Mouse (Mus musculus) T-helper 17 cell (primary cell): ENCODE measurements at regions not wholly inside any gene's neighbourhood (a gene's known extent, or its start where the extent isn't known, plus 50 kb on each side); places are given as distances from the start of the nearest gene placed in this dataset.

Experiments used
- in situ Hi-C, 2 experiments: fragments of 300-600 bp; cut with MboI, MseI; formaldehyde crosslinking; loops; 1 replicate in 1 of 2; 2 replicates in 1 of 2; pipeline ENCODE4 v1.15.1; 2025; ENCODE audit warnings: high pct_unique_total_duplicates in 2 of 2

DNA sequence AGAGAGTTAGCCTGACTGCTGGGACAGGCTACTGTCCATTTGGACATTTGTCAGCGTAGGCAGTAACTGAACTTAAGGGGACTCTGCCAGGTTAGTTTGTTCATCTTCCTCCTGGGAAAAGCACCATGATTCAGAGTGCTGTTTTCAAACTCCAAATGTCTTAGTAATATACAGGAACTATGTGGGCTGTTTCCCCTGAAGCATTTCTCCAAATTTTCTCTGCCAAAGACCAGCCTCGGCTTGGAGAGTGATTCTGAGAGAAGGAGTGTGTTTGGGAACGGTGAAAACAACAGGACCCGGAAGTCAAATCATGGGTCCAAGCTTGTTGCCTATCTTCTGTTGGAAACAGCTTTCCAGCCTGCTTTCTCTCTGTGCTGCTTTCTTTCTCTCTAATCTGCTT is 52.1 kb downstream of the Rprm start:
- in situ Hi-C loops: no loop called here

DNA sequence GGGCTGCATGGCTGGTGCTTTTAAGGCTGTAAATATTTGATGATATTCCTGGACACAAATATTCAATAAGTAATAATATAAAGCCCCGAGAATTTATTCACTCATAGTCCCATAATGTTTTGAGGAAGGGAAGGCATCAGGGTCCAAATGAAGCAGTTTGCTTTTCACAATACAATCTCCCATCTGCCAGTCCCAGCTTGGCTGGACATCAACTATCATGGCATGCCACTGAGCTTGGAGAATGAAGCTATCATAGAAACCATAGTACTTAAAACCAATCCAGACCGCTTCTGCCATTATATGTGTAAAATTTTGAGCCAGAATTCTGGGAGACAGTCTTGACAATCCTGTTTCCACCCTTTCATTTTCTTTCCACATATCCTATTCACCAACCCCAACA is 56.5 kb downstream of the Rprm start:
- in situ Hi-C loops: no loop called here

DNA sequence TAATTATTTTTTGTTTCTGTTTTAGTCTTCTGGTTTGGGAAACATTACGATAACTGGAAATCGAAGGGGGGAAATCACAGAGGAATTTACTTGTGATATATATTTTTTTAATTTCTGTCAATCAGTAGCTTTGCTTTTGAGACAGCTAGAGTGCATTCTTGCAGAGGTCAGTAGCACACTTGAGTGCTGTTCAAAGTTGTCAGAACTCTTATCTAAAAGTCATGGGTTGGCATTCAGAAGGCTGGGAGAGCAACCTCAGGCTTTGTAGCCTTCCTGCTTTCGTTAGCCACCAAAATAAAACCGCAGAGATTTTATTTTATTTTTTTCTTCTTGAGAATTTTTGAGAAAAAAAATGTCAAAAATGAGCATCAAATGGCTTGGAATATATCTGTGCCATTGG is 62.6 kb downstream of the Rprm start:
- in situ Hi-C loops: no loop called here

DNA sequence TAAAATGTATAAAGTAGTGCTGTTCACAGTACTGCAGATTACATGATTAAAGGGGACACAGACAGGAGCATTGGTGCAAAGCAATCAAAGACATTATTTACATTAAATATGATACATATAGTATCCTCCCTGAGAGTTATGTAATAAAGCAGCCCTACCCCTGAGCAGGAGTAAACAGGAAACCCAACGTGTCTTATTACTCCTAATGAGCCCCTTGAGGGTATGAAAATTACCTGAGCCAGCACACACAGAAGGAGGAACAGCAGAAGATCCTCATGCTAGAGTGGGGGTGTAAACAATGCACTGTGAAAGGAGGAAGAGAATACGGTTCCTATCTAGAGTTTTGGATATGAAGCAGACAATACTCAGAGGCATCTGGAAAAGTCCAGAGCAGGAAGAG is 95.2 kb downstream of the Rprm start:
- in situ Hi-C loops: no loop called here

DNA sequence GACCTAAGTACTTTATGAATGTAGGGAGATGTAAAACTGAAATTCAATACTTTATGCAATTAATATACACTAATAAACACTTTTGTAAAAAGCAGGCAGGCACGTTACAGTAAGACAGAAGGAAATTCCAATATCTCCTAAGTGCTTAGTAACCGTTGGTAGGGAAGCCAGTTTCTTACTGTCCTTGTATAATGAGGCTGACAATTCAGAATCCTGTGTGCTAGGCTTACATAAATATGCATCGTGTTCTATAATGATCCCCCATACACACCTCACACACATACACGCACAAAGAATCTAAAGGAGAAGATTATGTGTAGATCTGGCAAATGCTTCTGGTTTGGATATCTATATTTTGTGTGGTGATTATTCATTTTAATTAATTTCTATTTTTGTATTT is 109.6 kb downstream of the Rprm start:
- in situ Hi-C loops: no loop called here

DNA sequence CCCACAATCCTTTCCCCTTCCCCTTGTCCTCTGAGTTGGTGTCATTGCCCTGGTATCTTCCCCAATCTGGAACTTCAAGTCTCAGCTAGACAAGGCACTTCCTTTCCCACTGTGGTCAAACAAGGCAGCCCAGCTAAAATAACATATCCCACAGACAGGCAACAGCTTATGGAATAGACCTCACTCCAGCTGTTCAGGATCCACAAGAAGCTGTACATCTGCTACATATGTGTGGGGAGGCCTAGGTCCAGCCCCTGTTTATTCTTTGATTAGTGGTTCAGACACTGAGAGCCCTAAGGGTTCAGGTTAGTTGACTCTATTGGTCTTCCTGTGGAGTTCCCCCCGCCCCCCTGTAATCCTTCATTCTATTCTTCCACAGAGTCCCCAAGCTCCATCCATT is 124.9 kb downstream of the Rprm start:
- in situ Hi-C loops: loop anchor here in 1 of 2 experiments (10.0 kb wide), 1 partner anchor 1304 kb away; no protein-coding TSS in a partner anchor

DNA sequence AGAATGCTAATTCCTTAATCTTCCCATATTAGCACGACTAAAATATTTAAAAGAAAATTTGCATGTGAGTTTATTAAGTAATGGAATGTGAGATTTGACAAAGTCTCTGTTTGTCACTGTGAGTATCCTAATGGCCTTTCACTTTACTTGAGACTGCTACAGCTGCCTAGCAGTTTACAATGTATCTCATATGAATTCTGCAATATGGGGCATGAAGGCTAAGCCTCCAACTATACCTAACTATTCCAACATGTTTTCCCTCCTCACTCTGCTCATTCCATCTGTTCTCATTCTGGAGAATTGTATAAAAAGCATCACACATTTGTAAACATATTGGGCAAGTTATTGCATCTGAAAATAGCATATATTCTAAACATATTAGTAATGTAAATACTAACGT is 137.1 kb downstream of the Rprm start:
- in situ Hi-C loops: loop anchor here (5.0 kb wide), 2 partner anchors 36 to 51 kb away; no protein-coding TSS in a partner anchor

DNA sequence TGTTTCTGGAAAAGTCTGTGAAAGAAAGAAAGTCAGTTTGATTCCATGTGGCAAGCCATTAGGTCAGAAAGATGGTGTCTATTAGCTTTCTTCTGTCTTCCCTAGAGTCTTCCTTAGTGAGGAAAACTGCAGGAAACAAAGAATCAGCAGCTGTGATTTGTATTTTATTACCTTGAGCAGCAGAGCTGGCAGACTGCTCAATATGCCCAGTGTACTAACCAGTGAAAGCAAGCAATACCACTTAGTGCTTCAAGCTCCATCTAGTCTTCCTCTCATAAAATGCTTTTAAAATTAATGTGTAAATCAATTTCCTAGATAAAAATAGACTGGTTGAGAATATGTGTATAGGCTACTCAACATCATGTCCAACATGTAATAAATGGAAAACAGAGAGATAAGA is 137.8 kb downstream of the Rprm start:
- in situ Hi-C loops: loop anchor here (5.0 kb wide), 2 partner anchors 35 to 50 kb away; no protein-coding TSS in a partner anchor

DNA sequence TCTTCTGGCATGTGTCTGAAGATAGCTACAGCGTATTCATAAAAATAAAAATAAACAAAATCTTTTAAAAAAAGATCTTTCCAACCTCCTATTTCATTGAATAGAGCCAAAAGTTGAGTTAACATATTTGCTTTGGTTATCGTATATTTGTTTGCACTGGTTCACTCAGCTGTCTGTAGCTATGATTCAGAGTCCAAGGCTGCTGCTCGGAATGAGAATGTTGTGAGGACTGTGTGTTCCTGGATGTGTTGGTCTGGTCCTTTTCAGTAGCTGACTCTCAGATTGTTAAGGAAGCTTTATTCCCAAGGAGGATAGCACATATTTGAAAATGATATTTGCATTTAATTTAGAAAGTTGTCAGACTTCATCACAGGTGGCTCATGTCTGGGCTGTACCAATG is 173.5 kb downstream of the Rprm start:
- in situ Hi-C loops: loop anchor here in 1 of 2 experiments (5.0 kb wide), 1 partner anchor 35 kb away; no protein-coding TSS in a partner anchor
